Mouse (Mus musculus): Measurements from ENCODE around the gene Sh3bp5.

Sh3bp5 gene

DNA sequence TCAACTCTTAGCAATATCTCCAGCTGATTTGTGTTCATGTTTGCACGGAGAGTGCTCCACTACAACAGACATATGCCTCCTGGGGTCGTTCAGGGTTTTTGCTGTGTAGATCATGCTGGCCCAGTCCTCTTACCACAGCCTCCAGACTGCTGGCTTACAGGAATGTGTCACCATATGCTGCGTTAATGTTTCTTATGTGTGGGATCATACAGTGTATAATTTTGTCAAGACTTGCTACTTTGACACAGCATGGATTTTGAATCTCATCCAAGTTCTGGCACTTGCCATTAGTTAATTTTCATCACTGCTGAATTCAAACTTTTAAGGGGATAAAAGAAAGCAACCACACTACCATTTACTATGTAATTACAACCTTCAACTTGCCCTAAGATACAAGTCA, 100.1 kb downstream of the Sh3bp5 start:
- no peak for DNase-seq

DNA sequence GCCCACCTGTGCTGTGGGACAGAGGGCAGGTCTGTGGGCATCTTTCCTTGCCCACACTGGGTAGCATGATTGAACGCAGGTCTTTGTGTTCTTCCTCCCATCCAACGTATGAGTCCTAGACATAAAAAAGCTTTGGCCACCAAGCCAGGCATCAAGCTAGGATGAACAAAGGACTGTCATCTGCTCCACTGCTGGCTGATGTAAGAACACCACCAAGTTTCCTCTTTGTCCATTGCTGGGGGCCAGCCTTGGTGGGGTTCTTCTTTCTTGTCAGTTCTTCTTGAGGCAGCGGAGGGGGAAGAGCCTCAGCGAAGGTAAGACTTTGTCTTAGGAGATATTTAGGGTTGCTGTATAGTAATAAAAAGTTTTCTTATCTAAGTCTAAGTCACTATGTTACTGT, 104.9 kb downstream of the Sh3bp5 start:
- no peak for DNase-seq

DNA sequence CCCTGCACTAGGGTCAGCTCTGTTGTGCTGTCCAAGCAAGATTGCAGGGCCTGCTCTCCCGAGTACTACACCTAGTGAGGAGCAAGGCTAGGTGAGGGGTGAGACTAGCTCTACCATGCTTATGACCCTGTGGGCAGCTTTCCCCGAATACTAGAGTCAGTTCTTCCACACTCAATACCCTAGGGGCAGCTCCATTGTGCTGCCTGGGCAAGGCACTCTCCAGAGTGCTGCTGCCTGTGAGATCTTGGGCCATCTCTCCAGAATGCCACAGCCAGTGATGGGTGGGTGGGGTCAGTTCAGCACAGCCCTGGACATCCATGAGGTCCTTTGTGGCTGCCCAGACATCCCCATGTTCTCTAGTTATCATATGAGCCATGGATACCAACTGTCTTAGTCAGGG, 106.1 kb downstream of the Sh3bp5 start:
- DNase-seq, result no peak

DNA sequence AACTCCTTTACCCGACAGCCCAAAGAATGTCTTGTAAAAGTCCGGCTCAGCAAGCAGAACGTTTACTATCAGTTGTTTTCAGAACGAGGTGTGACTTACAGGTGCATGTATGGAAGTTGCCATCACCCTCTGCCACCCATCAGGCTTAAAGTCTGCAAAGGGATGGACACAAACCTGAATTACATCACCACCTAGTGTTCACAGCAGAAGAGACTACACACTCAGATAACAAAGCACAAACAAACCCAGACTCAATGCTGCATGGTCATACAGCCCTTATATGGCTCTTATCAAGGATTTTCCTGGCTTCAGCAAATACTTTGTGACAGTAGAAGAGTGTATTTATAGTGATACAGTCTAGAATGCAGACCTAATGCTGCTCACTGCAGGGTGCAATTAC, 108.2 kb downstream of the Sh3bp5 start:
- no peak for DNase-seq

DNA sequence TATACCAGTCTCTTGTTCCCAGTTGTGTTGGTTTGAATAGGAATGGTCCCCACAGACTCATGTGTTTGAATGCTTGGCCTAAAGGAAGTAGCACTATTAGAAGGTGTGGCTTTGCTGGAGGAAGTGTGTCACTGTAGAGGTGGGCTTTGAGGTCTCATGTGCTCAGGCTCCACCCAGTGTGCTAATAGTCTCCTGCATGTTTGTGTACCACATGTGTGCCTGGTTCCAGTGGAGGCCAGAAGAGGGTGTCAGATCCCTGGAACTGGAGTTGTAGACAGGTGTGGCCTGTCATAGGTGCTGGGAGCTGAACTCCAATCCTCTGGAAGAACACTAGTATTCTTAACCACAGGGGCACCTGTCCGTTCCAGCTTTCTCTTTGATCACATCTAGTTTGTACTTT, 108.7 kb downstream of the Sh3bp5 start:
- no peak for DNase-seq

DNA sequence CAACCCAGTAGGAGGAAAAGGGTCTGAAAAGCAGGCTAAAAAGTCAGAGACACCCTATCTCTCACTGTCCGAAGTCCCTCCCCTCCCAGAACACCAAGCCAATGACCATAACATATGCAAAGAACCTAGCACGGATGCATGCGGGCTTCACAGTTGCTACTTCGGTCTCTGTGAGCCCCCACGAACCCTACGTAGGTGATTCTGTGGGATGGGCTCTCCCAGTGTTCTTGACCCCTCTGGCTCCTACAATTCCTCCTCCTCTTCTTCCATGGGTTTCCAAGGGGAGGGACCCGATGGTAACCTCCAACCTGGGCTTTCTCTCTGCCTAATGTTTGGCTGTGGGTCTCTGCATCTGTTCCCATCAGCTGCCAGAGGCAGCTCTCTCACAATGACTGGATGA, 109.1 kb downstream of the Sh3bp5 start:
- DNase-seq, result no peak

DNA sequence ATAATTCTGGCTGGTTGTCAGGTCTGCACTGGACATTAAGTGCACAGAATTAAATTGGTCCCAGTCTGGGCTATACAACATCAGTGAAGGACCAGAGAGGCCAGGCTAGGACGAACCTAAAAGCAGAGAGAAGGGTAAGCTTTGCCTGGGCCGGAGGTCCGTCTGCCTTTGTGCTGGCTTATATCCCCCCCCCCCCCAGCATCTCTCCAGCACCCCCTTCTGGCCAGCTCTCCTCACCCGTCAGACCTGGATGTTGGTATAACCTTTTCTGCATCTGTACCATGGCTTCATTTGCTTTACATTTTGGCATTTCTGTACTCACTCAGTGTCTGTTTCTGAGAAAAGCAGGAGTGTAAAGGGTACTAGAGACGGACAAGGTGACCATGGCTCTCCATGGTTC, 110.3 kb downstream of the Sh3bp5 start:
- no peak for DNase-seq

DNA sequence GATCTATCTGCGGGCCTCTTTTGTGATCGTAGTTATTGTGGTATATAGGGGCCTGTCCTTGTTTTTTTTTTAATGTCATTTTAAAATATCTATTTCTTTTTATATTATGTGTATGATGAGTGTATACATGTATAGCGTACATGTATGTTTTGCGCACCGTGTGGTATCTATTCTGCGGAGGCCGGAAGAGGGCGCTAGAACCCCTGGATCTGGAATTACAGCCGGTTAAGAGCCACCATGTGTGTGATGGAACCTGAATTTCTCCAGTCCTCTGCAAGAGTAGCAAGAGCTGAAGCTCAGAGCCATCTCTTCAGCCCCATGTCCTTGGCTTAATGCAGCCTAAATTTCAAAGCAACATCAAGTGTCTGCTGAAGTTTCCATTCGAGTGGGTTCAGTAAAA, 111.0 kb downstream of the Sh3bp5 start:
- DNase-seq, result no peak

DNA sequence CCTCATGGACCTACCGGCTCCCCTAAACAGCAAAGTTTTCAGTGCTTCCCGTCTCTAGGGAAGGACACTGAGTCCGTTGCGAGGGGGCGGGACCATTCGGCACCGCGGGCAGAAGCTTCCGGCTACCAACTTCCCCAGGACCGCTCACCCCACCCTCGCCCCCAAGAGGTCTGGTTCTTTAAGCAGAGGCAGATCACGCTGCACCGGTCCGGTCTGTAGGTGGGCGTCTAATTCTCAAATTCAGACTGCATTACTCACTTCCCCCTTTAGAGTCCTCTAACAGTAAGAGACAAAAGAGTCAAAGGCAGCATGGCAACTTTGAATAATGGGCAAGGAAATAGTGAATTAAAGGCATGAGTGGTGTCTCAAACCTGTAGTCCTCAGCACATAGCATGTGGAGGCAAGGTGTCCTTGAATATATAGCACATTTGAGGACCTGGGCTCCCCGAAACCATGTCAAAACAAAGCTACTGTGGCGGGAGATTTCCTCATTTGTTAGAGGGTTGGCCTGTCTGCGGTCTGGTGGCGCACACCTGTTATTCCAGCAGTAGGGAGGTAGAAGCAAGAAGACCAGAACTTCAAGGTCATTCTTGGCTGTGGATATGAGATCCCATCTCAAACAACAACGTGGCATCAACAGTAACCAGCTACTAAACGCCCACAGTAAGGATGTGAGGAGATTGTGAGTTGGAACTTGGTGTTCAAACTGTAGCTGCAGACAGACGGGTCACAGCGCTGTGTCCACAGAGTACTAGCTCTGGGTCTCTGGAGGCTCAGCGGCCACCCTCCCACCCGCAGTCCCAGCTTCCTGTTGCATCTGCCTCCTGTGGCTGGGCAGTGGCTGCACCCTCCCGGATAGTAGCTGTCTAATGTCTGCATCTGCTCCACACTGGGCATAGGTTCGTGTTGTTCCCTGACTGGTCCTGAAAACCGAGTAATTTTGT, 111.8 kb downstream of the Sh3bp5 start, which contains the start of gene Dnah1:
Dnah1 (minus strand) TSS at position 48 of the 944 bp plus-strand sequence.
- DNase-seq, result peak; percentile 57 to 62

DNA sequence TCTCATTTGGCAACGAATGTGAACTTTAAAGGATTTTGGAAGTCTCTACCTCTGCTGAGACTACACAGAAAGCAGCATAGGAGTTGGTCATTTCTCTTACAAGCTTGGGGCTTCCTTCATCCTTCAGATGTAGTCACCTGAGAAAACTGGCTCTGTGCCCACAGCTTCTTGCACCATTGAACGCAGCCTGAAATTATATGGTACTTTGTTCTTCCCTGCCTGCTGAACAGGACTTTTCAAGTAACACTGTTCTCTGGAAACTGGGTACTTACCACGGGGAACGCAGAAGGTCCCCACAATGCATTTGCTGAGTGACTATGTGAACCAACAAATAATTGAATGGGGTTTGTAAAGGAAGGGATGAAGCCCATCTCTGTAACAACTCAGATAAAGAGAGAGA, 112.7 kb downstream of the Sh3bp5 start:
- no peak for DNase-seq

DNA sequence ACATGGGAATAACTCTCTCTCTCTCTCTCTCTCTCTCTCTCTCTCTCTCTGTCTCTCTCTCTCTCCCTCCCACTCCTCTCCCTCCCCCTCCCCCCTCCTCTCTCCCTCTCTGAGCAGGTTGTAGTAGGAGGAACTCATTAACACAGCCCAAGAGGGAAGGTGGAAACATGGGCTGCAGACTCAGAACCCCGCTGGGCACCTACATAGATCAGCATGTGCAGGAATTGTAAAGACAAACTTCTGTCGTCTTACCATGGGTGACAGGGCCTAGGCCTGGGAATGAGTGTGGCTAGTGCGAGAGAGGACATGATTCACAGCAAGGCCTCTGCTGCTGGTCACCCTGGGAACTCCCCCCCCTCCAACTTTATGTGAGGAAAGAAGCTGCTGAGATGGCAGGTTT, 113.7 kb downstream of the Sh3bp5 start:
- no peak for DNase-seq

DNA sequence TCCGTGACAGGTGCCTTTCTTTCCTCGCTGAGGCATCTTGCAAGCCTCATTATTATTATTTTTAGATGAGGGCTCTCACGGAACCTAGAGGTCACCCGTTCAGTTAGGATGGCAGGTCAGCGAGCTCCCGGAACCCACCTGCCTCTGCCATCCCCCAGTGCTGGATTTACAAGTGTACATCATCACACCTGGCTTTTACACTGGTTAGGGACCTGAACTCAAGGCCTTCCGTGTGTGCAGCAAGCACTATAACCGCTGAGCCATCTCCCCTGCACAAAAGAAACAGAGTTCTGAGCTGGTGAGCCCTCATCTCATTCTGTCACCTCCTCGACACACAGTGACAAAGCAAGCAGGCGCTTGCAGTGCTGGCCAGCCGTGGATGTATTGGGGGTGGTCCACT, 114.7 kb downstream of the Sh3bp5 start:
- no peak for DNase-seq

DNA sequence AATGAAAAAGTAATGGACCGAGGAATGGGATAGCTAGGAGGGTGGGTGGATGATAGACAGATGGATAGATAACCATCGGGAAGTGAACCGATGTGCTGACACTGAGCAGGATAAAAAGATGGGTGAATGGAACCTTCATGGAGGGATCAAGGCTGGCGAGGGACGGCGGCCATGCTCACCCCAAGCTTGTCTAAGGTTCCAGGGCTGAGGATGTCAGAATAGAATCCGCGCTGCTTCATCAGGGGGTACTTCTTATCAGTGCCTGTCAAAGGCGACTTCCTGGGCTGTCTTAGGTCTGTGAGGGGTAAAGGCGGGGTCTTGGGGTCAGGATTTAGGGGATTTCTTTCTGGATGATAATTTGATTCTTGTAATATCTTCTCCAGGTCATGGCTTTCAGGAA, 116.3 kb downstream of the Sh3bp5 start:
- no peak for DNase-seq

DNA sequence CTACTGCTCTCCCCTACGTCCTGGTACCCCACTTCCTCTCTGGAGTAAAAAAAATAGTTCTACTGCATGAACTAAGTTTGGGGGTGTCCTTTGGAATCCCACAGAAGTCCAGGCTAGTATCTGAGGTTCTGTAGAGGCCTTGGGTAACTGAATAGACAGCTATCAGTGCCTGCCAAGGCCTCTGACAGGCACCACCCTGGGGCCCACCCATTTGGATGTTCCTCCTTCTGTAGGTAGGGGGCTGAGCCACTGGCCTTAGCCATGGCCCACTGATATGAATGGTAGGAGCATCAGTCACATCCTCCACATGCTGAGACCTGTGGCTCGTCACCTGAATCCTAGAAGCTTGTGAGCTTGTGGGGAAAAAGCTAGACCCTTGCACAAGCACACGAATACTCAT, 118.1 kb downstream of the Sh3bp5 start:
- DNase-seq, result no peak

DNA sequence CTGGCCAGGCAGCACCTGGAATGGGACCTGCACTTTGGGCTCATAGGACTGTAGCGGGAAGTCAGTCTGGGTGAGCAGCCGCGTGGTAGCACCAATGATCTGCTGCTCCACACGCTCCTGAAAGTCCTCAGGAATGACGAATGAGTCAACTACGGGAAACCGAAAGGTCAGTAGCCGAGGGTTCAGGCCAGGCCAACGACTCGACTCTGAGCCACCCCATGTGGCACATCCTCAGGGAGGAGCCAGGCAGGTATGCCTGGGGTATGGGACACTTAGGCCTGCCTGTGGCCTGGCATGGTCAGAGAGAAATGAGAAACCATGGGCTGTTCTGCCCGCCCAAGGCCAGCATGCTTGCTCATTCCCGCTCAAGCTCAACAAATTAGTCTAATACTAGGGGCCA, 119.3 kb downstream of the Sh3bp5 start:
- DNase-seq, result no peak

DNA sequence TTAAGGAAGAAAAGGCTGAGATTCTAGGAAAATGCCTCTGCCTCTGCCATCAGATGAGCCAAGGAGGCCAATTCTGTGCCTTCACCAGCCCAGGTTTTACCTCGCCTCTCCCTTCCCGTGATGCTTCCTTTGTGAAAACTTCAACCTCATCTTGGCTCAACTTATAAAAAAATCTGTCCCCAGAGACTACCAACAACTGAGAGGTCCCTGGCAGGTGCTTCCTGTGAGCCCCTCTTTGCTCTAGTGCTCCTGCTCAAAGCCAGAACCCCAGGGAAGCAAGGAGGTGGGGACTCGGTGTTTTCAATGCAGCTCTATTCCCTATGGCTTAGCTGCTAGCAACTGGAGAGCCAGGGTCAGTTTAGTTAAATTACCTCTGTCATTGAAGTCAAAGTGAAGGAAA, 122.7 kb downstream of the Sh3bp5 start:
- DNase-seq, result no peak
